Comparison of ENCODE assay signal across 23 mouse cellular contexts in genomic region chr12:16042362-16042761, GRCm38 (mm10).
DNase-seq lines count a peak whose midpoint lies in the region; ATAC-seq and TF ChIP-seq lines count a peak whose summit lies in the region.
"Had no signal": no experiment of that assay in that cellular context is flagged by ENCODE, and none has a peak within 500 bp of the region (broad histone marks: within the 10 kb centered on the region; RNA-seq: fewer than 3 reads in every experiment).

No protein-coding gene starts in this region.

- H3K27ac ChIP-seq in liver, postnatal 0 days (ENCODE audit: low read depth), result no peak overlapping the region
- H3K27ac ChIP-seq in liver, embryonic 12.5 days, result no peak overlapping the region
- 0 out of 2 replicates have a peak overlapping the region, but pooled peaks have one; percentile 61 for H3K27ac ChIP-seq in brown adipose tissue, adult 24 weeks (replicated peaks; ENCODE audit: low read depth, low read length)
- H3K27ac ChIP-seq: forebrain, embryonic 15.5 days; limb, embryonic 12.5 days; liver, embryonic 15.5 days; macrophage; midbrain, embryonic 12.5 days; neural tube, embryonic 12.5 days had no signal

- H3K27me3 ChIP-seq in liver, postnatal 0 days (ENCODE audit: insufficient read depth, low read length), result no peaks in the 10 kb centered on the region
- H3K27me3 ChIP-seq in liver, embryonic 12.5 days (replicated peaks), result no peaks in the 10 kb centered on the region
- H3K27me3 ChIP-seq: forebrain, embryonic 15.5 days; limb, embryonic 12.5 days; liver, embryonic 15.5 days; midbrain, embryonic 12.5 days; neural tube, embryonic 12.5 days had no signal

- 57% methylated on average over 1 of the region's 1 CpGs for WGBS in liver, postnatal 0 days (ENCODE audit: insufficient replicate concordance)
- 82% methylated on average over 1 of the region's 1 CpGs for WGBS in liver, embryonic 12.5 days (ENCODE audit: insufficient replicate concordance)

- H3K9ac ChIP-seq in liver, postnatal 0 days (replicated peaks), result no peak overlapping the region
- no peak overlapping the region for H3K9ac ChIP-seq in liver, embryonic 12.5 days
- H3K9ac ChIP-seq: forebrain, embryonic 15.5 days; limb, embryonic 12.5 days; liver, embryonic 15.5 days; midbrain, embryonic 12.5 days; neural tube, embryonic 12.5 days had no signal

- no peaks in the 10 kb centered on the region for H3K36me3 ChIP-seq in liver, postnatal 0 days (replicated peaks; ENCODE audit: insufficient read depth, low read length)
- no peaks in the 10 kb centered on the region for H3K36me3 ChIP-seq in liver, embryonic 12.5 days
- H3K36me3 ChIP-seq: forebrain, embryonic 15.5 days; G1E; limb, embryonic 12.5 days; liver, embryonic 15.5 days; midbrain, embryonic 12.5 days; neural tube, embryonic 12.5 days had no signal

- peaks cover 7% of the 10 kb centered on the region; the same call in 1 of the 2 replicates for H3K4me1 ChIP-seq in liver, postnatal 0 days (ENCODE audit: insufficient read depth)
- peaks cover 30% of the 10 kb centered on the region for H3K4me1 ChIP-seq in liver, embryonic 12.5 days
- peaks cover 12% of the 10 kb centered on the region for H3K4me1 ChIP-seq in brown adipose tissue, adult 24 weeks (ENCODE audit: control insufficient read depth, insufficient read depth, insufficient read length, low read length)
- H3K4me1 ChIP-seq: neural tube, embryonic 12.5 days had no signal

- TF ChIP-seq CTCF in liver, postnatal 0 days (IDR thresholded peaks at IDR 0.05; ENCODE audit: low read depth), result no peak

- DNase-seq in adrenal gland, adult 8-10 months, result peak; percentile 9
- DNase-seq in adrenal gland, postnatal 25 days, result no peak
- no peak for DNase-seq in liver, postnatal 0 days
- no peak for DNase-seq in c-Kit-positive CD71-positive TER-119-positive erythroid progenitor cells, embryonic 14.5 days (ENCODE audit: low spot score)
- no peak for DNase-seq in testis, postnatal 14 days (ENCODE audit: low spot score)
- DNase-seq: cerebellum, adult 11 months; cerebellum, postnatal 14 days; kidney, postnatal 4 days; layer of hippocampus, adult 9-11 months; right cerebral cortex, adult 18-20 months had no signal

- ATAC-seq in liver, postnatal 0 days, result peak; percentile 43; the same call in 1 of the 2 replicates
- no peak for ATAC-seq in liver, embryonic 12.5 days
- peak; percentile 86 for ATAC-seq in megakaryocyte, adult 5-6 weeks (ENCODE audit: poor library complexity, severe bottlenecking)
- ATAC-seq: forebrain, embryonic 15.5 days; hindbrain, embryonic 16.5 days; intestine, embryonic 16.5 days had no signal

- no peaks in the 10 kb centered on the region for H3K9me3 ChIP-seq in liver, postnatal 0 days (ENCODE audit: low read length)
- no peaks in the 10 kb centered on the region for H3K9me3 ChIP-seq in liver, embryonic 12.5 days (replicated peaks)
- H3K9me3 ChIP-seq: forebrain, embryonic 15.5 days; limb, embryonic 12.5 days; liver, embryonic 15.5 days; midbrain, embryonic 12.5 days; neural tube, embryonic 12.5 days had no signal

- H3K4me2 ChIP-seq in liver, postnatal 0 days (ENCODE audit: low read depth, low read length), result no peak overlapping the region
- H3K4me2 ChIP-seq in liver, embryonic 12.5 days, result no peak overlapping the region
- H3K4me2 ChIP-seq: forebrain, embryonic 15.5 days; limb, embryonic 12.5 days; liver, embryonic 15.5 days; midbrain, embryonic 12.5 days; neural tube, embryonic 12.5 days had no signal

- H3K4me3 ChIP-seq in liver, postnatal 0 days (ENCODE audit: low read depth, low read length), result no peak overlapping the region
- no peak overlapping the region for H3K4me3 ChIP-seq in liver, embryonic 12.5 days
- no peak overlapping the region for H3K4me3 ChIP-seq in brown adipose tissue, adult 24 weeks (ENCODE audit: insufficient read depth, low read depth, low read length)
- H3K4me3 ChIP-seq: erythroblast, embryonic 14.5 days; forebrain, embryonic 15.5 days; limb, embryonic 12.5 days; liver, embryonic 15.5 days; midbrain, embryonic 12.5 days; neural tube, embryonic 12.5 days had no signal

- no peak for TF ChIP-seq EP300 in liver, postnatal 0 days (IDR thresholded peaks at IDR 0.05; ENCODE audit: low read depth)
